Mouse (Mus musculus): ENCODE data around the gene Cnga2.

DNA sequence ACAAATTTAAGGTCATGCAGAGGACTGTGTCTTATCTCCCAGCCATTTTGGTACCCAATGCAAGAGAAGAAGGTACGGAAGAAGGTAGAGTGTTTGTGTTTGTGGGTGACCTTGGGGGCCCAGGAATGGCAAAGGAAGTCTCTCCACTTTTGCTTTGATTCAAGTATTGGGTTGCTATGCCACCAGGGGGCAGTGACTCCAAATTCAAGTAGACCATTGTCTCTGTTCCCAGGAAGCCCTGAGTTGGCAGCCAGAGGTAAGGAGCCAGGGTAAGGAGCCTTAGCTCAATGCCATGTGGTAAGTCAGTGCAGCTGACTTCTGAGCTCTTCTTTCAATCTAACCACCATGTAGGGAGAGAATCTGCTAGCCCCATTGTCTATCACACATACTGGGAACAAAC, 7.9 kb upstream of the Cnga2 start:
- TF ChIP-seq CTCF (IDR thresholded peaks at IDR 0.05; ENCODE audit: borderline replicate concordance, insufficient read depth, low read depth, low read length) (no peak), POLR2A (IDR thresholded peaks at IDR 0.05; ENCODE audit: borderline replicate concordance, insufficient read depth, low read length) (no peak)
